Mouse (Mus musculus) MEL-GATA-1-ER (cell line): ENCODE measurements around the gene Atad1.

Experiments
- DNase-seq: peaks from one replicate; pipeline ENCODE4 v3.0.0-alpha.2; 2012; ENCODE audit warnings: low read depth; ENCODE audit errors: extremely low read depth

The Atad1 gene

GRCm38 (mm10) chr19:32622142-32622541 lies 117.4 kb downstream of the Atad1 start:
- no peak for DNase-seq
